Mouse (Mus musculus) lung, adult 18-20 months (tissue): ENCODE measurements at regions not wholly inside any gene's neighbourhood (a gene's known extent, or its start where the extent isn't known, plus 50 kb on each side); places are given as distances from the start of the nearest gene placed in this dataset.
A peak's percentile ranks its signal among the peaks of the same experiment; 100 is the strongest.

Experiments
- DNase-seq, 2 experiments: peaks; one replicate each; pipeline ENCODE4 v3.0.0; 2022; ENCODE audit warnings: mixed read lengths in 2 of 2

- peak in 1 of 2 experiments; percentile 16 for DNase-seq
Measured at GRCm38 (mm10) chr19:17275861-17276502, 96.7 kb downstream of the Gcnt1 start.
